Mouse (Mus musculus) CD4-positive, CD25-positive, alpha-beta regulatory T cell, adult 2 months (primary cell): ENCODE measurements around the gene Gins2.

ENCODE experiments used
- DNase-seq: peaks from one replicate; pipeline ENCODE4 v3.0.0-alpha.2; 2012; ENCODE audit warnings: low read depth, low spot score

Gins2 gene

DNA sequence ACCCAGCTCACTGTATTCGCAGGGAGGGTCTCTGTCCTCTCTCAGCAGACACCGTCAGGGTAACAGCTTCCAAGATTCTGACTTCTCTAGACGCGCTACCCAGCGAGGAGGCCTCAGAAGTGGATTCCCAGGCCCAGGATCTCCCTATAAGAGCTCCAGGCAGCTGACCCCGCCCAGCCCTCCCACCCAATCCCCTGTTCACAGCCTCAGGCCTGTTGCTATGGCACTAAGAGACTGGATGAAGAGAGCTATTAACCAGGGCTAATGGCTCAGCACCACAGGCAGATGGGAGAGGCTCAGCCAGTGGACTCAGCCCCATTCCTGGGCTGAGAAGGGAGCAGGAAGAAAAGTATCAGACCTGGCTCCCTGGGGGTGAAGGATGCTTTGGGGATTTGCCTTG is 13.6 kb upstream of the Gins2 start:
- no peak for DNase-seq

DNA sequence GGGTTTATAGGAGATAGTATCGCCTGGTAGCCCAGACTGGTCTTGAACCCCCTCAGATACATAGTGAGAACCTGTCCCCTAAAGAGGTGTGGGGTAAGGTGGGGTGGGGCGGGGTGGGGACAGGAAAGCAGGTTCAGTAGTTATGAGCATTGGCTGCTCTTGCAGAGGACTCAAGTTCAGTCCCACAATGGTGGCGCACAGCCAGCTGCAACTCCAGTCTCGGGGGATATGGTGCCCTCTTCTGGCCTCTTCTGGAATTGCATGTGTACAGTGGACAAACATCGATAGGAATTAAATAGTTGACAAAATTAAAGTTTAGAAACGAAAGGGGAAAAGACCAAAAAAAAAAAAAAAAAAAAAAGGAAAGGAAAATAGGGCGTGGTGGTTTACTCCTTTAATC is 10.4 kb upstream of the Gins2 start:
- DNase-seq = peak; percentile 84

GRCm38 (mm10) chr8:120598579-120598978 is 9.5 kb upstream of the Gins2 start:
- DNase-seq = no peak

- DNase-seq = peak; percentile 84
Measured at GRCm38 (mm10) chr8:120595963-120596362, 6.9 kb upstream of the Gins2 start.

GRCm38 (mm10) chr8:120594571-120594970 is 5.5 kb upstream of the Gins2 start:
- DNase-seq = peak; percentile 67

GRCm38 (mm10) chr8:120591587-120592292 is 2.6 kb upstream of the Gins2 start:
- no peak for DNase-seq

DNA sequence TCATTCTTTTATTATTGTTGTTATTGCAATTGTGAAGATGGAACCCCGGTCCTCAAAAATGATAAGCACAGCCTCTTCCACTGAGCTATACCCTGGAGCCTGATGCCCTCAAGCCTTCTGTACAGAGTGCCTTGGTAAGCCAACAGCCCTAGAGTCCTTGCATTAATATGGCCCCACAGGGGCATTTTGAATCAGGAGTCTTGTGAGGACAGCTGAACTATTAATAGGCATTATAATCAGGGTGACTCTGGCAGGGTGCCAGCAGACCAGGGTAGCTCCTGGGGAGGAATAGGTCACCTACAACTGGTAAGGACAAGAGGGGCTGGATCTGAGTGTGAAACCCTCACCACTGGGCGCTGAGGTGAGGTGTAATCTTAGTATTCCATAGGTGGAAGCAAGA is 817 bp upstream of the Gins2 start:
- peak; percentile 26 for DNase-seq

DNA sequence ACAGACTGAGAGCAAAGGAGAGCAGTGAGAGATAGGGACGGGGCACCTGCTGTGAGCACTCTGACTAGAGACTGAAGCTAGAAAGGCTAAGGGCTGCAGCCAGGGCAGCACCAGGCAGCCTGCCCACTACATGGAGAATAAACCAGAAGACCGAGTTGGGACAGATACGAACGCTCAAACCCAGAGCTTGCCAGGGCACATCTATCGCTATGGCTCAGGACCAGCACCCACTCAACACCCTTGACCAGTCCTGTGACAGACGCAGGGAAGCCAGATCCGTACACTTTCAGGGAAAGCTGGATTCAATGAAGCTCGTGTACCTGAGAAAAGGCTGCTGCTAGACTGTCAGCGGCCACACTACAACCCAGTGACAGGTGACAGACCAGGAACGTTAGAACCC is 3.6 kb downstream of the Gins2 start:
- no peak for DNase-seq

DNA sequence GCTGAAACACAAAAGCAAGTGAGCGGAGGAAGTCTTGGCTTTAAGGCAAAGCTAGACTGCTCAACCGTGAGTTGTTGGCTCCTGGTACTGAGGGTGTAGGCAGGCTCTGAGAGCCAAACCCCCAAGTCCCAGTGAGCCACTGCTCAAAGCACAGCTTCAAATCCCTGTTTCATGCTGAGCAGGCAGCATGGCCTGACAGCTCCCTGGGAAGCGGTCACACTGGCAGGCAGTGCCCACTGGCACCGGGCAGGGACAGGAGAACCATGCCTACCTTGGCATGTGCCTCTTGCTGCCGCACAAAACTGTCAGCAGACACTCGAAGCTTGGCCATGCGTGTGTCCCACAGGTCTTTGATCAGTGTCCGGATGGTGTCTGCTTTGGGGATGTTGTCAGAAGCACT is 7.3 kb downstream of the Gins2 start:
- no peak for DNase-seq

DNA sequence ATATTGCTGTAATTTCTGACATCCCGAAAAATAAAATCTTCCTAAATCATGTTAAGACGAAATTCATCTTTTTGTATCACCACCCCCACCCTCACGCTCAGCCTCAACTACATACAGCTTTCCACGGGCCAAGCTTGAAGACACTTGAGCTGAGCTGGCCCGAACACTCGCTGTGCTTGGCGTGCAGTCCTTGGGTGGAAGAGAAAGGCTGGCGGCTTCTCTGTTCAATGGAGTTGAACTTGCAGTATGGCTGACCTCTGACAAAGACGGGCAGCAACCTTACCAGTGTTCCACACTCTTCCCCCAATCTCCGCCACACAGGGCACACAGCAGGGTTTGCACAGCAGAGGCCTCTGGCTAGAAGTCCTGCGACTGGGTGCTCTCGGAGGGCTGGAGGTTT is 7.8 kb downstream of the Gins2 start:
- no peak for DNase-seq

DNA sequence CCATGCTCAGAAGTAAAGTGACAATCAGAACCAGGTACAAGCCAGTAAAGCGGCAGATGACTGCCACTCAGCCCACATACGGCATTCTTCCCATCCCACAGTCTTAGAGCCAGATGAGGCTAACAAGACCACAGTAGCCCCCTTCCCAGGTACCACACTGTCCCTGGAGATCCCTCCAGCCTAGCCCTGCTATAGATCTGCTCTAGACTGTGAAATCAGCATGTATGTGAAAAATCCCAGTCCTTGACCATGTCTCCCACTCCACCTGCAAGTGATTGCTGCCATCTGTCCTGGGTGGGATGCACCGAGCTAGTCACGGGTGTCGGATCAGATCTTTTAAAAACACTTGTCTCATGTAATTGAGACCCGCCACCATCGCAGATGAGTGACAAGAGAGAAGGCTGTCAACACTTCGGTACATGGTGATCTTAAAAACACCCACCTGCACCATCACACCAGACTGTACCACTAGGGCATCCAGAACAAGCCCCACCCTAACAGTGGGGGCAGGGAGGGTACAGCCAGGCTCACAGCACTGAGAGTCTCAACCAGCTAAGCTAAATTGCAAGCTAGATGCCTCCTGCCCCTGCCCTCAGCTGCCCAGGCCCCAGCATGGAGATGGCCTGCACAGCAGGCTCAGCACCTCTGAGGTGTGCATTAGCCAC is 8.6 kb downstream of the Gins2 start:
- no peak for DNase-seq

GRCm38 (mm10) chr8:120577821-120578220 is 11.3 kb downstream of the Gins2 start:
- DNase-seq = no peak

DNA sequence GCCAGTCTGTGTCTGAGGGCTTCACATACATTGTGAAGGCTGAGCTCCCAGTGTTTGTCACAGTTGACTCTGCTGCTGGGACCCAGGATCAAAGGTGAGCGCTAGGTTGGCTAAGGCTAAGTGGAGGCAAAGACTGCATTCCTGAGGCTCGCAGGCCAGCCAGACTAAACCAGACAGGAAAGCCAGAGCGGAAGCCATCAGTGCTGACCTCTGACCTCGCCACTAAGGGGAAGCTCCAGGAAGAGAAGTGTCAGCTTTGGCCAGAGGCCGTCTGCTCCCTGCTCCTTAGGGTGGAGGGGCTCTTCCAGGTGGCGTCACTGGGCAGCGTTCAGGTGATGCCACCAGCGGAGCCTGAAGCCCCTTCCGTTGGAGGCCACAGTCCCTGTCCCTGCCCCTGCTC is 13.3 kb downstream of the Gins2 start:
- no peak for DNase-seq

- no peak for DNase-seq
Measured at GRCm38 (mm10) chr8:120574941-120575340, 14.2 kb downstream of the Gins2 start.

GRCm38 (mm10) chr8:120573866-120574265 is 15.2 kb downstream of the Gins2 start:
- no peak for DNase-seq

DNA sequence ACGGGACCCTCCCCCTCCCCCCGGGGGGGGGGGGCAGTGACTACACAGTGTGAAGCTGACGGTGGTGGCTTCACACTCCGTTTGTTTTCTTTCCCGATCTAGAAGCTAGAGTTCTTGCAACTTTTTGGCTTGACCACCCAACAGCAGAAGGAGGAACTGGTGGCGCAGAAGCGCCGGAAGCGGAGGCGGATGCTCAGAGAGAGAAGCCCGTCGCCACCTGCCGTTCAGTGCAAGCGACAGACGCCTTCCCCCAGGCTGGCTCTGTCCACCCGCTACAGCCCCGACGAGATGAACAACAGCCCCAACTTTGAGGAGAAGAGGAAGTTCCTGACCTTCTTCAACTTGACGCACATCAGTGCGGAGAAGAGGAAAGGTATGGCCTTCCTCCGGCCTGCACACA is 16.6 kb downstream of the Gins2 start:
- peak; percentile 34 for DNase-seq

- DNase-seq = no peak
Measured at GRCm38 (mm10) chr8:120571561-120571960, 17.5 kb downstream of the Gins2 start.

GRCm38 (mm10) chr8:120569939-120570715 is 19.0 kb downstream of the Gins2 start:
- DNase-seq = peak; percentile 80

DNA sequence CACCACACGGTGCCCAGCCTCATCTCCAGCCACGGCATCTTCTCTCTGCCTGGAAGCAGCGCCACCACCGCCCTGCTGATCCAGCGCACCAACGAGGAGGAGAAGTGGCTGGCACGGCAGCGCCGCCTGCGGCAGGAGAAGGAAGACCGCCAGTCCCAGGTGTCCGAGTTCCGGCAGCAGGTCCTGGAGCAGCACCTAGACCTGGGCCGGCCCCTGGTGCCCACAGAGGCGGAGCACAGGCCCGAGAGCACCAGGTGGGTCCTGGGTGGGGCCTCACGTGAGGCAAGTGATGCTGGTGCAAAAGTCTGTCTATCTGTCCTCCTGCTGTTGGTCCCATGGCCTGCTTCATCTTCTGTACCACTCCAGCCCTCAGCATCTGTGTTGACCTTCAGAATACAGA is 20.0 kb downstream of the Gins2 start:
- no peak for DNase-seq

DNA sequence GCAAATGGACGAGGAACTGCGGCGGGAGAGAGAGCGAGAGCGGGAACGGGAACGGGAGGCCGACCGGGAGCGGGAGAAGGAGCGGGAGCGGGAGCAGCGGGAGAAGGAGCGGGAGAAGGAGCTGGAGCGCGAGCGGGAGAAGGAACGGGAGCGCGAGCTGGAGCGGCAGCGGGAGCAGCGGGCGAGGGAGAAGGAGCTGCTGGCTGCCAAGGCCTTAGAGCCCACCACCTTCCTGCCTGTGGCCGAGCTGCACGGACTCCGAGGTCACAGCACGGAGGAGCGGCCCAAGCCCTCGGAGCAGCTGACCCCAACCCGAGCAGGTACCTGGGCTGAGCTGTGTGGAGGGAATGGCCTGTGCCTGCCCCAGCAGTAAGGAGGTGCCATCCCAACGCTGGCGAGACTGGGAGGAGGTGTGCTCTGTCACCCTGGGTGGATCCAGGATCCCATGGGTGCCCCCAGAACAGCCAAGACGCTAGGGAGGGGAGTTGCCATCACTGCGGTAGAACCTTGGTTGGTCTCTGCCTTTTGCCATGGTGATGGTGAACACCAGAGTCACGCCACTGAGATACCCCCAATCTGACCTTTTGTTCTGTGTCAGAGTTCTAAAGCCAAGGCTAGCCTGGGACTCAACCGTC is 20.8 kb downstream of the Gins2 start:
- no peak for DNase-seq

GRCm38 (mm10) chr8:120567731-120568130 is 21.4 kb downstream of the Gins2 start:
- DNase-seq = no peak

DNA sequence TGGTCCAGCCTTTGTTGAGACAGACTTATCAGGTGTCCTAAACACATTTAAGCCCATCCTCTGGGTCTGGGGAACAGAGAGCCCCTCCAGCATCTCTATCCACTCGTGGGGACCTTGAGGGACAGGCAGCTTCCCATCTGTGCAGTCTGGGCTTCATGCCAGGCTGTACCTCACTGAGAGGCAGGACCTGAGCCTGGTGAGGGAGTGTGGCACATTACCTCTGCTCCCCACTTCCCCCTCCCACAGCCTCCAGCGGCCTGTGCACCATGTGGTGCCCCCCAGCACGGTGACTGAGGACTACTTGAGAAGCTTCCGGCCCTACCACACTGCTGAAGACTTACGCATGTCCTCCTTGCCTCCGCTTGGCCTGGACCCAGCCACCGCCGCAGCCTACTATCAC is 22.4 kb downstream of the Gins2 start:
- no peak for DNase-seq
